Mouse (Mus musculus): Measurements from ENCODE around the gene Lce6a. TPM values are rescaled to one million over a fixed set of nuclear protein-coding genes. Genes with fewer than 3 reads are reported as not detected.

The Lce6a gene
- polyA plus RNA-seq, 1 experiment from 2014 or later: not detected

DNA sequence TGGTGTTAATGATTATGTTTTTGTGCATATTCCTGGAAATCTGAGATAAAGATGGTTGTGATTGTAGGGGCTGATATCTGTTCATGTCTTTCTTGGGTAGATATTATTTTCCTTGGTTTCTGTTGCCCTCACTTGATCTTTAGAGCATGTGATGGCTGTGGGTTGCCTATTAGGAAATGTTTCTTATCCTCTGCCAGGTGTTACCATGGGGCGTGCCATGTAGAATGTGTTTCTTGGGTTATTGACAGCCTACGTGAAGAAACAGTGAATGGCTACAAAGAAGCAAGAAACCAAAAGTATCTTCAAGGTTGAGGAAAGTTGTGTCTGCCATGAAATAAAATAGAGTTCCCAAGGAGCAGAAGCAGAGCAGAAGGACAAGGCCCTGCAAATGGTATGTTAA lies 23.0 kb downstream of the Lce6a start:
- peaks cover 6% of the 10 kb centered on the region for H3K9me3 ChIP-seq
- no peak overlapping the region for H3K4me2 ChIP-seq
- no peak overlapping the region for H3K27ac ChIP-seq (replicated peaks)
- H3K27me3 ChIP-seq: no peaks in the 10 kb centered on the region
- no peak overlapping the region for H3K9ac ChIP-seq
- 94% methylated on average over 2 of the region's 2 CpGs for WGBS
- no peaks in the 10 kb centered on the region for H3K4me1 ChIP-seq (replicated peaks)
- no peak for ATAC-seq (ENCODE audit: low FRiP score, low read depth)
- no peaks in the 10 kb centered on the region for H3K36me3 ChIP-seq
- H3K4me3 ChIP-seq: no peak overlapping the region

DNA sequence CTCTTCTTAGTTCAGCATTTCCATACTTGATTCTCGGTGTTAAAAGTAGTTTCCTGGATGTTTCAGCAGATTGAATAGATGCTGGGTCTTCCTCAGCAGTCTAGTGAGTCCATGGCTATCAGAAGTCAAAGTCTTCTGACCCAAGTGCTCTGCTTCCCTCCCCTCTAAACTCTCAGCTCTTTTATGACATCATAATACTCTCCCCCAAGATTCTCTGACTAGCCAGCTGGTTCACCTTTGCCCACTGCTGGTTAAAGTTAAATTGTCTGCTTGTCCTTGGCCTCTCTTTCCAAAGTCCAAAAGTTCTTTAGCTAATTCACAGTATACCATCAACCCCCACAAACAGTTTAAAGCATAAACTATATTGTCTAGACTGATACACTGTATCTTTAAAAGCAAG lies 32.6 kb downstream of the Lce6a start, which contains the start of gene Smcp:
Smcp (minus strand) TSS at position 140 of the 400 bp plus-strand sequence.
- no peaks in the 10 kb centered on the region for H3K9me3 ChIP-seq
- no peak within 1 kb of the TSS for H3K4me3 ChIP-seq
- H3K4me1 ChIP-seq (replicated peaks): no peaks in the 10 kb centered on the region
- 82% methylated on average over 1 of the region's 1 CpGs for WGBS
- H3K36me3 ChIP-seq: no peaks in the 10 kb centered on the region
- ATAC-seq (ENCODE audit: low FRiP score, low read depth): no peak
- H3K27ac ChIP-seq (replicated peaks): no peak within 1 kb of the TSS
- no peak within 1 kb of the TSS for H3K4me2 ChIP-seq
- no peak within 1 kb of the TSS for H3K9ac ChIP-seq
- no peaks in the 10 kb centered on the region for H3K27me3 ChIP-seq

GRCm38 (mm10) chr3:92587190-92587589 lies 34.3 kb downstream of the Lce6a start:
- Histone ChIP-seq H3K4me2 (no peak overlapping the region), H3K27ac (replicated peaks) (no peak overlapping the region), H3K36me3 (no peaks in the 10 kb centered on the region), H3K4me3 (no peak overlapping the region), H3K9ac (no peak overlapping the region), H3K27me3 (no peaks in the 10 kb centered on the region), H3K4me1 (replicated peaks) (no peaks in the 10 kb centered on the region), H3K9me3 (no peaks in the 10 kb centered on the region)
- WGBS: 87% methylated on average over 3 of the region's 3 CpGs
- ATAC-seq (ENCODE audit: low FRiP score, low read depth): no peak

DNA sequence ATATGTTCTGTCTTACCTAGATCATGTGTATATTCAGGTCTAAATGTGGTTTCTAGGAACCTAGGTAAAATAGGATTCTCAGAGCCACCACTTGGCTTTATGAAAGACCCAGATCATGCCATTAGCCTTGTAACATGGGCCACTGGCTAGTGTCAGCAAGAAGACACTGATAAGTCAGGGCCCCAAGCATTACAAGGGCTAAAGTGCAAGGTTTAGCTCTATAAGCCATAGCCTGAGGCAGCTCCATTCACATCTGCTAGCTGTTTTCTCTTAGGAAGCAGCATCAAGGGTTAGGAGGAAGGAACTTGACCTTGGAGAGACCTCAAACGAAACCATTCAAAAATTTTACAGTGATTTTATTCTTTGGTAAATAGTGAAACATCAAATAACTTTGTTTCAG lies 36.4 kb downstream of the Lce6a start:
- ATAC-seq (ENCODE audit: low FRiP score, low read depth): no peak
- WGBS: 78% methylated on average over 1 of the region's 1 CpGs

GRCm38 (mm10) chr3:92583164-92583826 lies 38.2 kb downstream of the Lce6a start:
- H3K4me3 ChIP-seq: no peak overlapping the region
- 73% methylated on average over 3 of the region's 3 CpGs for WGBS
- H3K9me3 ChIP-seq: no peaks in the 10 kb centered on the region
- H3K27me3 ChIP-seq: no peaks in the 10 kb centered on the region
- no peak overlapping the region for H3K9ac ChIP-seq
- H3K27ac ChIP-seq (replicated peaks): no peak overlapping the region
- H3K4me2 ChIP-seq: no peak overlapping the region
- H3K4me1 ChIP-seq (replicated peaks): no peaks in the 10 kb centered on the region
- H3K36me3 ChIP-seq: no peaks in the 10 kb centered on the region
- no peak for ATAC-seq (ENCODE audit: low FRiP score, low read depth)

More for the DNA sequence above, 36.4 kb downstream of the Lce6a start:
- no peaks in the 10 kb centered on the region for H3K9me3 ChIP-seq
- no peaks in the 10 kb centered on the region for H3K36me3 ChIP-seq
- no peak overlapping the region for H3K9ac ChIP-seq
- no peaks in the 10 kb centered on the region for H3K4me1 ChIP-seq (replicated peaks)
- H3K4me3 ChIP-seq: no peak overlapping the region
- no peaks in the 10 kb centered on the region for H3K27me3 ChIP-seq
- H3K27ac ChIP-seq (replicated peaks): no peak overlapping the region
- no peak overlapping the region for H3K4me2 ChIP-seq

- no peak overlapping the region for H3K4me3 ChIP-seq
- H3K9ac ChIP-seq: no peak overlapping the region
- no peaks in the 10 kb centered on the region for H3K4me1 ChIP-seq (replicated peaks)
- no peaks in the 10 kb centered on the region for H3K36me3 ChIP-seq
- 79% methylated on average over 1 of the region's 1 CpGs for WGBS
- ATAC-seq (ENCODE audit: low FRiP score, low read depth): no peak
- H3K27ac ChIP-seq (replicated peaks): no peak overlapping the region
- H3K27me3 ChIP-seq: no peaks in the 10 kb centered on the region
- no peaks in the 10 kb centered on the region for H3K9me3 ChIP-seq
- H3K4me2 ChIP-seq: no peak overlapping the region
Observed at GRCm38 (mm10) chr3:92579508-92579907, 42.0 kb downstream of the Lce6a start.

- H3K4me2 ChIP-seq: no peak overlapping the region
- WGBS: 77% methylated on average over 4 of the region's 4 CpGs
- H3K4me3 ChIP-seq: no peak overlapping the region
Observed at GRCm38 (mm10) chr3:92578652-92579413, 42.6 kb downstream of the Lce6a start.

DNA sequence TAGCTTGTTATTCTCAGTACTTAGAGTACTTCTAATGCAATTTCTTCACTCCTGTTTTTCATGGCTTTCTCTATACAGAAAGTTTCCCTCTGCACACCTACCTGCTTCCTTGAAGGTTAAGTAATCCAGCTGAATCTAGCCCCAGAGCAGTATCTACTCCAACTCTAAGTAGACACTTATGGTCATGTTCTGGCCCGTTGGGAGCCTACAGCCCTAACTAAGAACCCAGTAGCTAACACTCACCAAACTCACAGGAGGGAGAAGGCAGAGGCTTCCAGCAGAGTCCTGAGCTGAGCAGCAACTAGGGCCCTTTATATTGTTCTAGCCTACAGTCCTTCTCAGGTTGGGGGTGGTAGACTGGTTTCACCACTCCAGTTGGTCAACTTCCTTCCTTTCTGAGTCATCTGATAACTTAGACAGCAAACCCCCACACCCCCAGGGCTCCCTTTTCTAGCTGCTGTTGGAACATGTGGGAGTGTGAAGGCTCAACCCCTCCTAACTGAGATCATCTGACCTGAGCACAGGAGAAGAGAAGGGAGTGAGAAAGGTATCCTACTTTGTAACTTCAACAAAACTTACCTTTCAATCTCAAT lies 47.9 kb downstream of the Lce6a start, which contains the start of gene Ivl:
Ivl (minus strand) TSS at position 287 of the 593 bp plus-strand sequence.
- no peaks in the 10 kb centered on the region for H3K27me3 ChIP-seq
- WGBS: 90% methylated on average over 1 of the region's 1 CpGs
- no peaks in the 10 kb centered on the region for H3K9me3 ChIP-seq
- no peak within 1 kb of the TSS for H3K4me2 ChIP-seq
- ATAC-seq (ENCODE audit: low FRiP score, low read depth): no peak
- no peak within 1 kb of the TSS for H3K9ac ChIP-seq
- H3K4me3 ChIP-seq: no peak within 1 kb of the TSS
- H3K36me3 ChIP-seq: no peaks in the 10 kb centered on the region
- no peak within 1 kb of the TSS for H3K27ac ChIP-seq (replicated peaks)
- H3K4me1 ChIP-seq (replicated peaks): no peaks in the 10 kb centered on the region

More at GRCm38 (mm10) chr3:92578652-92579413, 42.6 kb downstream of the Lce6a start:
- no peaks in the 10 kb centered on the region for H3K4me1 ChIP-seq (replicated peaks)
- H3K36me3 ChIP-seq: no peaks in the 10 kb centered on the region
- no peak overlapping the region for H3K9ac ChIP-seq
- no peaks in the 10 kb centered on the region for H3K27me3 ChIP-seq
- H3K27ac ChIP-seq (replicated peaks): no peak overlapping the region
- ATAC-seq (ENCODE audit: low FRiP score, low read depth): no peak
- no peaks in the 10 kb centered on the region for H3K9me3 ChIP-seq

DNA sequence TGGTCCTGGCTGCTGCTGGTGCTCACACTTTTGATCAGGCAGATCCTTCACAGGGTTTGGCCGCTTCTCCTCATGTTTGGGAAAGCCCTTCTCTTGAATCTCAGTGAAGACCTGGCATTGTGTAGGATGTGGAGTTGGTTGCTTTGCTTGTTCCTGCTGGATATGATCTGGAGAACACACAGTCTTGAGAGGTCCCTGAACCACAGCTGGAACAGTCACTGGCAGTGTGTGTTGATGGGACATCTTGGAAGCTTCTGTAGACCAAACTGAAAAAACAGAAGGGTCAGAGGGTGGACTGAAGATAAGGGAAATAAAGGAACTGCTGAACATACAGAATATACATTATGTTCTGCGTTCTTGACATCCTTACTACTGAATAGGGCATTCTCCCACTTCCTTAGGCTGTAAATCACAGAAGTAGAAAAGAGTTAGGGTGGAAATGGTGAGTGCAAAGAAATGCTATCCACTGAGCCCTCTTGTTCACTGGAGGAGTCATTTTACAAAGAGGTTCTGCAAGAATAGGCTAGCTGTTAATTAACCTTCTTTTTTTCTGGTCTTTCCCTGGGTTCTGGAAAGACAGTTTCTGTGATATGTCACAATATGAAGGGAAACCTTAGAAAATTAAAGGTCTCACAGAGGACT lies 48.8 kb downstream of the Lce6a start:
- Histone ChIP-seq H3K4me2 (no peak overlapping the region), H3K36me3 (no peaks in the 10 kb centered on the region), H3K4me3 (no peak overlapping the region), H3K4me1 (replicated peaks) (no peaks in the 10 kb centered on the region), H3K9ac (no peak overlapping the region), H3K27ac (replicated peaks) (no peak overlapping the region), H3K27me3 (no peaks in the 10 kb centered on the region), H3K9me3 (no peaks in the 10 kb centered on the region)
- ATAC-seq (ENCODE audit: low FRiP score, low read depth): no peak
- WGBS: 49% methylated on average over 2 of the region's 2 CpGs

Other genes starting within 250 kb of the Lce6a start
- gene Sprr2h, start 236.0 kb downstream of the Lce6a start, polyA plus RNA-seq (2015; fragmentation: Nextera tagmentation; extraction: Ambion mirVana): not detected in 2 replicates
- not detected in 2 replicates for gene Sprr2i, start 213.7 kb downstream of the Lce6a start, polyA plus RNA-seq (2015; fragmentation: Nextera tagmentation; extraction: Ambion mirVana)
- not detected in 2 replicates for gene Sprr2j-ps, start 203.6 kb downstream of the Lce6a start, polyA plus RNA-seq (2015; fragmentation: Nextera tagmentation; extraction: Ambion mirVana)
- 6.2 and 10.3 TPM in 2 replicates for gene Gm9774, start 192.2 kb downstream of the Lce6a start, polyA plus RNA-seq (2015; fragmentation: Nextera tagmentation; extraction: Ambion mirVana)
- gene Sprr2k, start 189.1 kb downstream of the Lce6a start, polyA plus RNA-seq (2015; fragmentation: Nextera tagmentation; extraction: Ambion mirVana): not detected in 2 replicates
- gene Sprr1b, start 182.9 kb downstream of the Lce6a start, polyA plus RNA-seq (2015; fragmentation: Nextera tagmentation; extraction: Ambion mirVana): not detected in 2 replicates
- gene Sprr3, start 162.9 kb downstream of the Lce6a start, polyA plus RNA-seq (2015; fragmentation: Nextera tagmentation; extraction: Ambion mirVana): not detected in 2 replicates
- gene Sprr1a, start 135.8 kb downstream of the Lce6a start, polyA plus RNA-seq (2015; fragmentation: Nextera tagmentation; extraction: Ambion mirVana): not detected in 2 replicates
- not detected in 2 replicates for gene Sprr4, start 121.2 kb downstream of the Lce6a start, polyA plus RNA-seq (2015; fragmentation: Nextera tagmentation; extraction: Ambion mirVana)
- gene 2310046K23Rik, start 87.1 kb downstream of the Lce6a start, polyA plus RNA-seq (2015; fragmentation: Nextera tagmentation; extraction: Ambion mirVana): not detected in 2 replicates
- gene Ivl, start 47.9 kb downstream of the Lce6a start, polyA plus RNA-seq (2015; fragmentation: Nextera tagmentation; extraction: Ambion mirVana): not detected in 2 replicates
- gene Smcp, start 32.7 kb downstream of the Lce6a start, polyA plus RNA-seq (2015; fragmentation: Nextera tagmentation; extraction: Ambion mirVana): not detected in 2 replicates
- gene 2210017I01Rik, start 14.2 kb downstream of the Lce6a start, polyA plus RNA-seq (2015; fragmentation: Nextera tagmentation; extraction: Ambion mirVana): not detected in 2 replicates
- gene Lce1a1, start 26.6 kb upstream of the Lce6a start, polyA plus RNA-seq (2015; fragmentation: Nextera tagmentation; extraction: Ambion mirVana): not detected in 2 replicates
- not detected in 2 replicates for gene Lce1b, start 35.3 kb upstream of the Lce6a start, polyA plus RNA-seq (2015; fragmentation: Nextera tagmentation; extraction: Ambion mirVana)
- not detected in 2 replicates for gene Lce1a2, start 48.7 kb upstream of the Lce6a start, polyA plus RNA-seq (2015; fragmentation: Nextera tagmentation; extraction: Ambion mirVana)
- not detected in 2 replicates for gene Lce1c, start 57.6 kb upstream of the Lce6a start, polyA plus RNA-seq (2015; fragmentation: Nextera tagmentation; extraction: Ambion mirVana)
- not detected in 2 replicates for gene Lce1d, start 65.5 kb upstream of the Lce6a start, polyA plus RNA-seq (2015; fragmentation: Nextera tagmentation; extraction: Ambion mirVana)
- not detected in 2 replicates for gene Lce1e, start 87.4 kb upstream of the Lce6a start, polyA plus RNA-seq (2015; fragmentation: Nextera tagmentation; extraction: Ambion mirVana)
- not detected in 2 replicates for gene Lce1f, start 98.7 kb upstream of the Lce6a start, polyA plus RNA-seq (2015; fragmentation: Nextera tagmentation; extraction: Ambion mirVana)
- not detected in 2 replicates for gene Gm38119, start 117.4 kb upstream of the Lce6a start, polyA plus RNA-seq (2015; fragmentation: Nextera tagmentation; extraction: Ambion mirVana)
- not detected in 2 replicates for gene Lce1g, start 130.7 kb upstream of the Lce6a start, polyA plus RNA-seq (2015; fragmentation: Nextera tagmentation; extraction: Ambion mirVana)
- not detected in 2 replicates for gene Lce1h, start 143.4 kb upstream of the Lce6a start, polyA plus RNA-seq (2015; fragmentation: Nextera tagmentation; extraction: Ambion mirVana)
- gene Lce1i, start 157.2 kb upstream of the Lce6a start, polyA plus RNA-seq (2015; fragmentation: Nextera tagmentation; extraction: Ambion mirVana): not detected in 2 replicates
- not detected in 2 replicates for gene Lce1j, start 168.9 kb upstream of the Lce6a start, polyA plus RNA-seq (2015; fragmentation: Nextera tagmentation; extraction: Ambion mirVana)
- not detected in 2 replicates for gene Lce1k, start 186.2 kb upstream of the Lce6a start, polyA plus RNA-seq (2015; fragmentation: Nextera tagmentation; extraction: Ambion mirVana)
- not detected in 2 replicates for gene Kprp, start 205.6 kb upstream of the Lce6a start, polyA plus RNA-seq (2015; fragmentation: Nextera tagmentation; extraction: Ambion mirVana)
- gene Lce1l, start 229.6 kb upstream of the Lce6a start, polyA plus RNA-seq (2015; fragmentation: Nextera tagmentation; extraction: Ambion mirVana): not detected in 2 replicates
- gene 2310050C09Rik, start 248.6 kb upstream of the Lce6a start, polyA plus RNA-seq (2015; fragmentation: Nextera tagmentation; extraction: Ambion mirVana): not detected in 2 replicates

Measured in hindbrain, embryonic 15.5 days (tissue).